Mouse (Mus musculus): ENCODE measurements around the gene Prepl. TPM values are rescaled to one million over a fixed set of nuclear protein-coding genes. Genes with fewer than 3 reads are reported as not detected.

The Prepl gene
- polyA plus RNA-seq (2014; fragmentation: Nextera tagmentation; extraction: Ambion mirVana) = 30.2 and 31.0 TPM in 2 replicates

DNA sequence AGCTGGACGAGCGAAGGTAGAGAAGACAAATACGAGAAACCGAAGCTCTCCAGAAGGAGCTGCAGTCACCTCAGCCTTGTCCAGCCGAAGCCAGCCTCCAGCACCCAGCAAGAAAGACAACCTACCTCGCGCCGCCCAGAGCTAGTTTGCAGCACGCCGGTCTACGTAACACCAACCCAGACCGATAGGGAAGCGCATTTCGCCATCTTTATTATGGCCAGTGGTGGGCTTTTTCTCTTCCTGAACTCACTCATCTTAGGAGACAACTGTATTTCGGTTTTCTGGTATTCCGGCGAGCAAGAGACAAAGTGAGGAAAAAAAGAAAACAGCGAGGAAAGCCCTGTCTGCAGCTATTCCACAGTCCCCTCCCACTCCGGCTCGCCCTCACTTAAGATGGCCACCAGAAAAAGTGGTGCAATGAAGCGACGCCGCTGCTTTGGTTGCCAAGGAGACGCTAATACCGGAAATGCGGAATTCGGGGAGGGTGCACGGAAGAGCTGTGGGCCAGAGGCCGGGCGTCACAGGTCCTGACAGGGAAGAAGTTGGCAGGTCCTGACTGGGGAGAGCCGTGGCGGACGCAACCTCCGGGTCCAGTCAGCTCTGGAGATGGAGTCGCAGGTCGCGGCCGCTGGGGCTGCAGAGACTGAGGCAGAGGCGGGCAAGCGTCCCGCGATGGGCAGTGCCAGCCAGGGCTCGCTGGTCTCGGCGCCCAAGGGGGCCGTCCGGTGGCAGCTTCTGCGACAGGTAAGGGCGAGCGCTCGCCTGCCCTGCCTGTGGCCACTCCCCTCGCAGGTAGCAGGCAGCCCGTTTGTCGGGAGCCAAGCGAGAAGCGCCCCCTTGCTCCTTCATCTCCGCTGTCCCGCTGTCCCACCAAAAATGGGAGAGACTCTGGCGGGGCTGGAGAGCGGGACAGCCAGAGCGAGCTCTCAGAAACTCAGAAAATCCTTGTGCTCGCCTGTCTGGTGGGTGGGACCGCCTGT, at the start of gene Prepl, which contains the start of gene Camkmt:
Gene Prepl, minus strand, starts transcription at position 122 of the 980 bp plus-strand sequence.
Gene Camkmt, plus strand, starts transcription at position 433 of the 980 bp plus-strand sequence.
- H3K27ac ChIP-seq (ENCODE audit: low read depth) = peak within 1 kb of the TSS; percentile 83
- peak; percentile 100 for ATAC-seq (replicated peaks; ENCODE audit: low FRiP score, low TSS enrichment, low read depth)
- no peaks in the 10 kb centered on the region for H3K9me3 ChIP-seq (ENCODE audit: control insufficient read depth, low read length)
- peak within 1 kb of the TSS; percentile 56 for H3K9ac ChIP-seq (ENCODE audit: low read length)
- peaks cover 13% of the 10 kb centered on the region; the same call in 1 of the 2 replicates for H3K4me1 ChIP-seq (replicated peaks; ENCODE audit: control insufficient read depth, insufficient read depth, low read length)
- H3K4me3 ChIP-seq (ENCODE audit: low read depth, low read length) = peak within 1 kb of the TSS; percentile 92
- H3K36me3 ChIP-seq (ENCODE audit: control insufficient read depth, insufficient read depth, low read length) = no peaks in the 10 kb centered on the region
- peak; percentile 98 for DNase-seq (ENCODE audit: low spot score)
- no peaks in the 10 kb centered on the region for H3K27me3 ChIP-seq (replicated peaks; ENCODE audit: control insufficient read depth, insufficient read depth, low read length)
- WGBS = under 1% methylated on average over 63 of the region's 63 CpGs
- H3K4me2 ChIP-seq (ENCODE audit: low read length) = peak within 1 kb of the TSS; percentile 88

GRCm38 (mm10) chr17:85138393-85138792, 48.4 kb upstream of the Prepl start:
- H3K4me1 ChIP-seq (replicated peaks; ENCODE audit: control insufficient read depth, insufficient read depth, low read length) = no peaks in the 10 kb centered on the region
- ATAC-seq (replicated peaks; ENCODE audit: low FRiP score, low TSS enrichment, low read depth) (no peak), DNase-seq (ENCODE audit: low spot score) (no peak)
- H3K4me3 ChIP-seq (ENCODE audit: low read depth, low read length) = no peak overlapping the region
- H3K9ac ChIP-seq (ENCODE audit: low read length) = no peak overlapping the region
- no peak overlapping the region for H3K27ac ChIP-seq (ENCODE audit: low read depth)
- no peaks in the 10 kb centered on the region for H3K27me3 ChIP-seq (replicated peaks; ENCODE audit: control insufficient read depth, insufficient read depth, low read length)
- H3K9me3 ChIP-seq (ENCODE audit: control insufficient read depth, low read length) = no peaks in the 10 kb centered on the region
- WGBS = 78% methylated on average over 1 of the region's 1 CpGs
- H3K36me3 ChIP-seq (ENCODE audit: control insufficient read depth, insufficient read depth, low read length) = no peaks in the 10 kb centered on the region
- no peak overlapping the region for H3K4me2 ChIP-seq (ENCODE audit: low read length)

- Histone ChIP-seq H3K36me3 (ENCODE audit: control insufficient read depth, insufficient read depth, low read length) (no peaks in the 10 kb centered on the region), H3K4me3 (ENCODE audit: low read depth, low read length) (no peak overlapping the region), H3K9ac (ENCODE audit: low read length) (no peak overlapping the region), H3K27me3 (replicated peaks; ENCODE audit: control insufficient read depth, insufficient read depth, low read length) (no peaks in the 10 kb centered on the region), H3K27ac (ENCODE audit: low read depth) (no peak overlapping the region), H3K4me1 (replicated peaks; ENCODE audit: control insufficient read depth, insufficient read depth, low read length) (peaks cover 6% of the 10 kb centered on the region; the same call in 1 of the 2 replicates), H3K4me2 (ENCODE audit: low read length) (no peak overlapping the region), H3K9me3 (ENCODE audit: control insufficient read depth, low read length) (no peaks in the 10 kb centered on the region)
- ATAC-seq (replicated peaks; ENCODE audit: low FRiP score, low TSS enrichment, low read depth) = no peak
- DNase-seq (ENCODE audit: low spot score) = peak; percentile 73
- 26% methylated on average over 4 of the region's 4 CpGs for WGBS
Measured at GRCm38 (mm10) chr17:85116643-85117042, 26.6 kb upstream of the Prepl start.

GRCm38 (mm10) chr17:85113441-85113840, 23.4 kb upstream of the Prepl start:
- Histone ChIP-seq H3K4me1 (replicated peaks; ENCODE audit: control insufficient read depth, insufficient read depth, low read length) (no peaks in the 10 kb centered on the region), H3K9me3 (ENCODE audit: control insufficient read depth, low read length) (no peaks in the 10 kb centered on the region), H3K36me3 (ENCODE audit: control insufficient read depth, insufficient read depth, low read length) (no peaks in the 10 kb centered on the region), H3K27me3 (replicated peaks; ENCODE audit: control insufficient read depth, insufficient read depth, low read length) (no peaks in the 10 kb centered on the region), H3K4me3 (ENCODE audit: low read depth, low read length) (no peak overlapping the region), H3K9ac (ENCODE audit: low read length) (no peak overlapping the region), H3K4me2 (ENCODE audit: low read length) (no peak overlapping the region), H3K27ac (ENCODE audit: low read depth) (no peak overlapping the region)
- ATAC-seq (replicated peaks; ENCODE audit: low FRiP score, low TSS enrichment, low read depth) = no peak
- DNase-seq (ENCODE audit: low spot score) = no peak
- 88% methylated on average over 8 of the region's 8 CpGs for WGBS

- H3K9ac ChIP-seq (ENCODE audit: low read length) = no peak overlapping the region
- H3K4me2 ChIP-seq (ENCODE audit: low read length) = no peak overlapping the region
- H3K4me1 ChIP-seq (replicated peaks; ENCODE audit: control insufficient read depth, insufficient read depth, low read length) = no peaks in the 10 kb centered on the region
- ATAC-seq (replicated peaks; ENCODE audit: low FRiP score, low TSS enrichment, low read depth) = no peak
- no peaks in the 10 kb centered on the region for H3K27me3 ChIP-seq (replicated peaks; ENCODE audit: control insufficient read depth, insufficient read depth, low read length)
- H3K9me3 ChIP-seq (ENCODE audit: control insufficient read depth, low read length) = no peaks in the 10 kb centered on the region
- H3K36me3 ChIP-seq (ENCODE audit: control insufficient read depth, insufficient read depth, low read length) = no peaks in the 10 kb centered on the region
- WGBS = 100% methylated on average over 1 of the region's 1 CpGs
- DNase-seq (ENCODE audit: low spot score) = no peak
- H3K4me3 ChIP-seq (ENCODE audit: low read depth, low read length) = no peak overlapping the region
- H3K27ac ChIP-seq (ENCODE audit: low read depth) = no peak overlapping the region
Measured at GRCm38 (mm10) chr17:85110640-85111039, 20.6 kb upstream of the Prepl start.

- H3K4me3 ChIP-seq (ENCODE audit: low read depth, low read length) = no peak overlapping the region
- WGBS = 31% methylated on average over 2 of the region's 2 CpGs
- H3K27ac ChIP-seq (ENCODE audit: low read depth) = no peak overlapping the region
- no peak for DNase-seq (ENCODE audit: low spot score)
- no peaks in the 10 kb centered on the region for H3K27me3 ChIP-seq (replicated peaks; ENCODE audit: control insufficient read depth, insufficient read depth, low read length)
- H3K9me3 ChIP-seq (ENCODE audit: control insufficient read depth, low read length) = no peaks in the 10 kb centered on the region; the same call in 1 of the 2 replicates
- H3K9ac ChIP-seq (ENCODE audit: low read length) = no peak overlapping the region
- no peak overlapping the region for H3K4me2 ChIP-seq (ENCODE audit: low read length)
- no peak for ATAC-seq (replicated peaks; ENCODE audit: low FRiP score, low TSS enrichment, low read depth)
- no peaks in the 10 kb centered on the region for H3K4me1 ChIP-seq (replicated peaks; ENCODE audit: control insufficient read depth, insufficient read depth, low read length)
- H3K36me3 ChIP-seq (ENCODE audit: control insufficient read depth, insufficient read depth, low read length) = 0 out of 2 replicates have a peak, but pooled peaks cover 4% of the 10 kb centered on the region
Measured at GRCm38 (mm10) chr17:85103310-85103709, 13.3 kb upstream of the Prepl start.

GRCm38 (mm10) chr17:85101751-85102150, 11.7 kb upstream of the Prepl start:
- peaks cover 5% of the 10 kb centered on the region; the same call in 1 of the 2 replicates for H3K9me3 ChIP-seq (ENCODE audit: control insufficient read depth, low read length)
- H3K27me3 ChIP-seq (replicated peaks; ENCODE audit: control insufficient read depth, insufficient read depth, low read length) = no peaks in the 10 kb centered on the region
- no peak overlapping the region for H3K4me3 ChIP-seq (ENCODE audit: low read depth, low read length)
- ATAC-seq (replicated peaks; ENCODE audit: low FRiP score, low TSS enrichment, low read depth) = no peak
- H3K4me1 ChIP-seq (replicated peaks; ENCODE audit: control insufficient read depth, insufficient read depth, low read length) = no peaks in the 10 kb centered on the region
- no peak overlapping the region for H3K9ac ChIP-seq (ENCODE audit: low read length)
- H3K27ac ChIP-seq (ENCODE audit: low read depth) = no peak overlapping the region
- H3K36me3 ChIP-seq (ENCODE audit: control insufficient read depth, insufficient read depth, low read length) = peaks cover 13% of the 10 kb centered on the region; the same call in 1 of the 2 replicates
- H3K4me2 ChIP-seq (ENCODE audit: low read length) = no peak overlapping the region
- DNase-seq (ENCODE audit: low spot score) = no peak
- WGBS = 86% methylated on average over 7 of the region's 7 CpGs

DNA sequence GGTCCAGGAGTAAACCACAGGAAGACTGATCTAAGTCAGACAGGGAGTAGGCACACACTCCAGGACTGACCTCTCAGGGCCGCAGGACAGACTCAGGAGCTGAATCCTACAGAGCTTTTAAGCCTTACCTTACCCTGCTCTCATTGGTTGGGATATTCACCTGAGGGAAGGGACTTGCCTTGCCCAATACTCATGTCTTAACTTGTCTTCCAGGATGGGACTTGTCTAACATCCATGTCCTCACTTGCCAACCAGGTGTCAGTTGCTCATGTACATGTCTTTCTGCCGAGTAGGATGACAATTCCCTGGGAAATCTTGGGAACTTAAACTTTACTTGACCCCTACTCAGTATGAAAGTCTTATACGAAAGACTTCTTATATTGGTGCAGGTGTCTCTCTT, 10.2 kb upstream of the Prepl start:
- Histone ChIP-seq H3K4me3 (ENCODE audit: low read depth, low read length) (no peak overlapping the region), H3K36me3 (ENCODE audit: control insufficient read depth, insufficient read depth, low read length) (peaks cover 13% of the 10 kb centered on the region; the same call in 1 of the 2 replicates), H3K9ac (ENCODE audit: low read length) (no peak overlapping the region), H3K27me3 (replicated peaks; ENCODE audit: control insufficient read depth, insufficient read depth, low read length) (no peaks in the 10 kb centered on the region), H3K4me1 (replicated peaks; ENCODE audit: control insufficient read depth, insufficient read depth, low read length) (no peaks in the 10 kb centered on the region), H3K9me3 (ENCODE audit: control insufficient read depth, low read length) (peaks cover 5% of the 10 kb centered on the region; the same call in 1 of the 2 replicates), H3K4me2 (ENCODE audit: low read length) (no peak overlapping the region), H3K27ac (ENCODE audit: low read depth) (no peak overlapping the region)
- DNase-seq (ENCODE audit: low spot score) = no peak
- ATAC-seq (replicated peaks; ENCODE audit: low FRiP score, low TSS enrichment, low read depth) = no peak
- WGBS = 87% methylated on average over 3 of the region's 3 CpGs
